Mouse (Mus musculus): ENCODE results near the gene Txndc9.

DNA sequence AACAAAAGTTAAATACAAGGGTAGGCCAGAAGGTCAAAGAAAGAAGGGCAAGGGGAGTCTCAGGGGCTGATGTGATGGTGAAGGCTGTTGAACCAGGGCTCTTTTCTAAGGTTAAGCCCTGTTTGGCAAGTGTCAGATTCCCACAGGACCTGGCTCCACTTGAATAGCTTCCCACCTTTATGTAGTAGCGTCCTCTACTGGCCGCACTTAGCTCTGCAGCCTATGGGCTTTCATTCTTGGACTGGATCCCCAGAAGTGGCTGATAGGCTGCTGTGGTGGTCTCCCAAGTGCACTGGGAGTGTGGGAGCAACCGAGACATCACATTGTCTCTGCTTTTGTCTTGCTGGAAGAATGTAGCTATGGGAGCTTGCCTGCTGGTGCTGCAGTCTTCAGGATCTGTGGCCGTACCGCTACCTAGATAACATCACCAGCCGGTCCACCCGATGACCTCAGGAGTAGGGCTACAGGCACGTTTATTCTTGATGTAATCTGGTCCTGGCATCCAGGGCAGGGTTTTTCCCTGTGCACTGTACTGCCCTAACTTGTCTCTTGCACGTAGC lies 11.8 kb downstream of the Txndc9 start:
- no peak for TF ChIP-seq POLR2A (IDR thresholded peaks at IDR 0.05; ENCODE audit: low read depth, low read length)
- peak; percentile 63; the same call in 1 of the 2 replicates for TF ChIP-seq CTCF (IDR thresholded peaks at IDR 0.05; ENCODE audit: extremely low read depth, insufficient read length, insufficient replicate concordance, low read depth, low read length)
